Mouse (Mus musculus) yolk sac, embryonic 10.5 days (tissue): ENCODE measurements around the gene Snx18.

Source experiments
- DNase-seq: peaks from one replicate; pipeline ENCODE4 v3.0.0-alpha.2; 2017; ENCODE audit warnings: low spot score

The Snx18 gene

DNA sequence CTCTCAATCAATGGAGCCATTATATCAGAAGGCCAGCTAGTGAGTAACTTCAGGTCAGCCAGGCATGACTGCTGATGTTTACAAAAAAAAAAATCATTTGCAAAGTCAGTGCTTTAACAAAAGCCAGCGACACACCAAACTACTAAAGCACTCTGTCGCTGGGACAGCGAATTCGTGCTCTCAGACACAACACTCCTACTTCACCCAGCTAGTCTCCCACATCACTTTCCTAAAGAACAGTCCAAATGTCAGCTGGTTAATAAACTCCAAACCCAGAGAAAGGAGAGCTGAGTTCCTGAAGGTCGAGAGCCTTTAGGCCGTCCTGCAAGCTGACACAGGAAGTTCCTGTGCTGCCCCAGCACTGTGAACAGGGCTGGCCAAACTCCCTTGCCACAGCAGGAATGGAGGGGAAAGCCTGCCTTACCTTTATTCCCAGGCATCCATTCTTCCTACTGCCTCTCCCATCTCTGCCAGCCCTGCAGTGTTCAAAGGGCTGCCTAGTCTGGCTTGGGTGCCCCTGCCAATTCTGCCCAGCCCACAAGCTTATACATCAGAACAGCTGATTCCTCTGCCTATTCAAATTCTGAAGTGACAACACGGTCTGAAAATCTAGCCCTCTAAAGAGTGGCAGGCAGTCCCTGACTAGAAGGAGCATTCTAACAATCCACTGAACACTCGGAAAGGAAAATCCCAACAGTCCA is 2.2 kb downstream of the Snx18 start:
- no peak for DNase-seq

DNA sequence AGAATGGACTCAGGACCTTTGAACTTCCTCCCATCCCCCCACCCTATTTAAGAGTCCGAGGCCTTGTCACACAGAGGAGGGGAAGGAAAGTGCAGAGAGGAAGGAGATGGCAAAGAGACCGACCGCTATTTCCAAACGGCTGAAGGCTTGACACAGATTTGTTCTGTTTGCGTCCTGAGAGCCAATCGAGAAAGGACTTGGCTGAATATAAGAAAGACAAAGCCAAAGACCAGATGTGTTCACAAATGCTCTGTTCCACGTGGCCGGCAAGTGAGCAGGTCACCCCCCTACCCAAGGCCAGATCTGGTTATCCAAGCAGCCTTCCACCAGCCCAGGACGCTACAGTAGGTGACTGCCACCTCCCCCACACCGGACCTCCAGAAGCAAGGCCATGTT is 2.8 kb downstream of the Snx18 start:
- DNase-seq = peak; percentile 83

DNA sequence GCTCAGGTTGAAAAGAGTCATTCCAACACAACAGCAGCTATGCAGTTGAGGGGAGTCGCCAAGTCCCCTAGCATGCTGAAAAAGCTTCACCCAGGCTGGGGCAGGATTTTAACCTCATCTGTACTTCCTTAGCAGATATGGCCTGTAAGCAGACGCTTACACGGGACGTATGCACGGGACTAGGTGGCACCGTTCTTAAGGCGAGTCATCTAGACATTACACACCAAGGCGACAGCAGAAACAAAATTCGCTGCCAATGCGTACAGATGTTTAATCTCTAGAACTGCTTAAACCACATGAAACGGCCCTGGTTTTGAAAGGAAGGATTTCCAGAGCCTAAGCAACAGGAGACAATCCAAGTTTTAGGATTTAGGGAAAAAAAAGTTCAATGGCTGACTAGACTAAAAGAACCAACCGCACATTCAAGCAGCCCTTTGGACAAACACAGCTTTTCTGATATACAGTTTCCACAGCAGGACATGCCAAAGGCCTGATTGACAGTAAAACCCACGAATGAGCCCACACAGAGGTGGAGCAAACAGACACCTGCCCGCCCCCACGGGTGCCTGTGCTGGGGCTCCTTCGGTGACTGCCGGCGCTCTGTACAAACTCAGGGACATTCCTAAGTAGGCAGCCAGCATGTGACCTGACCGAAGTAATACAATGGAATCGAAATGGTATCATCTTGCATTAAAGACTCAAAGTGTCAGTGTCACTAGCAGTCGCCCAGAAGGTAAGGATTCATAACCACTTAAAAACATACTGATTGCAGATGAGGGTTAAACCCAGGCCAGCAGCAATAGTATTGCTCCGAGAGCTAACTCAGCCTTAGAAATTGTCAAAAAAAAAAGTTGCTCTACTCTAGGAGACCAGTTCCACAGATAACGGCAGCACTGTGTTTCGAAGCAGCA is 3.5 kb downstream of the Snx18 start:
- peak; percentile 86 for DNase-seq

DNA sequence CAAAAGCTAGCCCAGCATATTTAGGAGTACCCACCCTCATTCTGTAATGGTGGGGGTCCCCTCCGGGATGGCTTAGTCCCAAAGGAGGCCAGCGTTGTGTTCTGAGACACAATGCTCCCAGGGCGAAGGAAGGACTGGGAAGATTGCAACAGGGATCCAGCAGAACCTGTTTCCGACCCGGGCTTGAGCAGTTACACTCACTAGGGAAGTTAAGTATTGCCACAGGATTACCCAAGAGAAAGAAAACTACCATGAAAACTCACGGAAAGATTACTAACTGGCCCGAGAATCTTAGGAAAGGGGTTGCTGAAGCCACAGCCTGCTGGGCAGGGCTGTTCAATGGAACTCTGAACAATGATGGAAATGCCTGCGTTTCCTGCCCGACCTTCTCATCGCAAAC is 4.5 kb downstream of the Snx18 start:
- DNase-seq = no peak

DNA sequence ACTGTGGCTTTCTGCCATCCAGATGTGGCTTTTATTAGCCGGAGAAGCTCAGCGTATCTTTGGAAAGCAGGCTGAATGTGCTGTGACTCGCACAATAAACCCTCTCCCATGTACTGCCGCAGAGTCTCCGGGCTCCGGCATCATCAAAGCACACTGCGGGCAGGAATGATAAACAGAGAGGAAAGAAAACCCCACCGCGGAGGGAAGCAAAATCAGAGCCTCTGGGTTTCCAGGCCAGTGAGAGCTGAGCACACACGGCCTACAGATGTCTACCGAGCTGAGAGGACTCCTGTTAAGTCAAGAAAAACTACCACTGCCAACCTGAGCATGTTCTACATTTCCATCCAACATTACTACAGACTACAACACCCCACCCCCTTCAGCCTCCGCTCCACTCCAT is 5.0 kb downstream of the Snx18 start:
- DNase-seq = no peak

DNA sequence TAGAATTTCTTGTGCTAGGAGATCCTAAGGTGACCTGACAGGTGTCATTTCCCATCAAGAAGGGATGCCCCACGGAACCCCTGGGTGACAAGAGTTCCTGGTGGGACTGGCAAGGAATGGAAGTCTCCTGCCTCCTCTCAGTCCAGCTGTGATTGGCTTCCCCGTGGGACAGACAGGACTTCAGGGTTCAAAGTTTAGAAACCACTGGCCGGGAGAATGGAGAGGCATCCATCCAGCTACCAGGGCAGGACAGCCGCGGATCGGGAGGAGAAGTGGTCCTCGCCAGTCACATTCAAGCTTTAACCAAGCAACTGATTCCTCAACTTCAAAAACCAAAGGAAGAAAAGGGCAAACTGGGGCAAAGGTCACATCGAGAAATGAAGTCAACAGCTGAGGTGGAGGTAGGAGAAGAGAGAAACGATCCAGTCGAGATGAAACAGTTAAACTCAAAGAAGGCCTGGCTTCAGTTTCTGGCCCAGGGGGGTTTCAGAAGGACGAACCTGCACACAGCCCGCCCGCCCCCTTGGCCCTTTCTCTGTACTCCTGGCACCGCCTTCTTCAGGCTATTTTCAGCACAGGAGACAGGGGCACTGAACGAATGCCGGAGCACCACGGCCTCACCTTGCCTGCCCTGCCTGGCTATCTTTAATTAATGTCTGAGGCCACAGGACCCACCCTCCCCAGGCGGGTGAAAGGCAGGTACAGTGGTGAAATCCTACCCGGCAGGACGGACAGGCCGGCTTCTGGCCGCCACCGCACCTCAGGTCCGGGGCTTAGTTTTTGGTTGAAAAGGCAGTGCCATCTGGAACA is 6.0 kb downstream of the Snx18 start:
- peak; percentile 66 for DNase-seq

DNA sequence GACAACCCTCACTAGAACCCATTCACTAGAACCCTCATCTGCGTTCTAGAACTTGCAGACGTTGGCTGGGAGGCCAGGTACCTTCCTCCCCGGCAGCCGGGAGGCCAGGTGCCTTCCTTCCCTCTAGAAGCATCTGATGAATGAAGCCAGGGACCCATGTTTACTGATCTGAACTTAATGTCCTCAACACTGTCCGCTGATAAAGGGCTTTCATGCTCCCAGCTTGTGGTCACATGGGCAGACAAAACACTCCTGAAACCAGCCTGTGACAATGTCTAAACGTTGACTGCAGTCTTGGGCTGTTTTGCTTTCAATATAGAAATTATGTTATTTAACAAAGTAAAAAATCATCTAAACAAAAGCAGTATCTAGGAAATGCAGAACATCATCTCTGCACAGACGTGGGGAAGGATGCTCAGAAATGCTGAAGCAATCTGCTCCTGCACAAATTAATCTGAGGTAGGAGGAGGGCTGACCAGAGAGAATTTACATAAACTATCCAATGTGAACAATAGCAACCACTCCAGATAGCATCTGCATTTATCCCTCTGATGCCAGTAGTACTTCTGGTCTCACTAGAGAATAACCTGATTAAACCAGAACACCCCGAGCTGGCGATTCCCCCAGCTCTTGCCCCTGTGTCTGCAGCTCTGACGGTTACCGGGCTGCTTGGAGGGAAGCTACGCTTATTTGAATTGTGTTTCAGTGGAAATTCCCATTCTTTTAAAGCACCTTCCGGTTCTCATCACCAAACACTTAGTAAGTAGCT is 7.4 kb downstream of the Snx18 start:
- DNase-seq = no peak

DNA sequence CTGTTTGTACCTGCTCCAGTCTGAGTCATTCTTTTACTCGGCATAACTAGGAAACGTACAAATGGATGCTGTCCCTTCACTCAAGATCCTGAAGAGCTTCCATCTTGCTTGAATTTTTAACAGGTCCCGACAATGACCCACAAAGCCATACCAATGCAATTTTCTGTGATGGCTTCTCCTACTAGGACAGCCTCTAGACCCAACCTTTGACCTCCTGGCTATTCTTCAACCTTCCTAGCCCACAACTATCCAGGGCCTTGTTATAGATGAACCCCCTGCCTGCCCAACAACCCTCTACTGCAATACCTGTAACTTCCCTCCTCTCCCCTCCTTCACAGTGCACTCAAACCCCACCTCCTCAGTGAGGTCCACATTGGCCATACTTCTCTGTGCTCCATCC is 8.9 kb downstream of the Snx18 start:
- peak; percentile 40 for DNase-seq

DNA sequence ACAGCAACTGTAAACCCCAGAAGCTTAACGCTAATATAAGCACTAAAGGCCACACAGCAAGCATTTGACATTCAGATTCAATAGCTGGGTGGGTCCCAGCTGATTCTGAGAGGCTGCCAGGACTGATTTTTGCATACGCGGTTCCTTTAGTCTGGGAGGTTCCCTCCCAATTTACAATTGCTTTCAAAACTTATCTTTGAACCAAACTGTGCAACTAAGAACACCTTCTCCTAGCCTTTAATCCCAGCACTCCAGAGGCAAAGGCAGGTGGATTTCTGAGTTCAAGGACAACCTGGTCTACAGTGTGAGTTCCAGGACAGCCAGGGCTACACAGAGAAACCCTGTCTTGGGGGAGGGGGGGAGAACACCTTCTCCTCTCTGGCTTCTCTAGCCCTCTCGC is 10.5 kb downstream of the Snx18 start:
- no peak for DNase-seq

DNA sequence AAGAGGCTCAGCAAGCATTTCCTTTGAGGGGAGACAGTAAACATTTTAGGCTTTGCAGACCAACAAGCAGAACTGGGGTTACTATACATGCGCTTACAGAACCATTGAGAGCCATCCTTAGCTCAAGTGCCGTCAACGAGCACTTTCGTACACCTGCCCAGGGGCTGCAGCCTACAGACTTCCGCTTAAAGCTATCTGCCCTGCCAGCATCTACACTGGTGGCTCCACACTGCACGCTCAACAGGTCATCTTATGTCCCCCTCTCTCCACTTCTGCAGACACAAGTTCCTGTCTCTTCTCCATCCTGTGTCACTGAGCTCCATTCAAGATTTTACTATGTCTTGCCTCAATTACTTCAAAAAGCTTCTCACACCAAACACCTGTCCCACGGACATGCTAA is 11.0 kb downstream of the Snx18 start:
- DNase-seq = no peak

DNA sequence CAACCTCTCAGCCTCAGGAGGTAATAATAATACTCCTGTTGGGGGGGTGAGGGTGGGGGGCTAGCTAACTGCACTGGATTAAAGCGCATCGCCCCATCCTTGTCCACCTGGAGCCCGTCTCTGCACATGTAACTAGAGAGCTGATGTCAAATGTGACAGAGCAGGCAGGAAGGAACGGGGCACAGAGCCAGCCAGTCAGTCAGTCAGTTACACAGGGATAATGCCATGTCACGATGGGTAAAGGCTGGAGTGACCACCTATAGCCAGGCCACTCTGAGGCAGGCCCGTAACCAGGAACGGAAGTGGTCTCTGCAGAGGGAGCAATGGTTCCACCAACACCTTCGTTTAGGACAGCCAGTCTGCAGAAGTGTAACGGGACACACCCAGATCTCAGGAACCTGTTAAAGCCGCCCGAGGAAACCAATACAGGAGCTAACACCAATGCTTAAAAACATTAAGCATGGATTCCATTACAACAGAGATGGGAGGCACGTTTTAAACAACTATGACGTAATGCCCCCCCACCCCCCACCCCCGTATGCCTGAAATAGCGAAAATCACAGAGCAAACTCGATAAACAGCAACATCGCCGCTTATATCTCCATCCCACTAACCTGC is 11.5 kb downstream of the Snx18 start:
- peak; percentile 3 for DNase-seq

DNA sequence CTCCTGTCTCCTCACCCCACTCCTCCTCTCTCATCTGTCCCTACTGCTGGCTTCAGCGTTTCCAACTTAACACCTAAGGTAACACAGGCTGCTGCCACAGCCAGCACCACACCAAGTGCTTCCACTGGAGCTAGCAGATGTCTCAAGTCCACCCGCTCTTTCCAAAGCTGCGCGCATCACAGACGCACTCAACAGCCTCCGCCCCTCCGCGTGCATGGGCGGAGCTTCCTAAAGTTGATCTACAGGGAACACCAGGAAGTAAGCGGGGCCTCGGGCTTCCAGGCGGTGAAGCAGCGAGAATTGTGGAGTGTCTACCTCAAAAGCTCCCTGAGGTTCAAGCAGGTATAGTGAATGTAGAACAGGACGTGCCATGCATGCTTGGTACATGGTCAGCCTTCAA is 12.2 kb downstream of the Snx18 start:
- DNase-seq = peak; percentile 17

DNA sequence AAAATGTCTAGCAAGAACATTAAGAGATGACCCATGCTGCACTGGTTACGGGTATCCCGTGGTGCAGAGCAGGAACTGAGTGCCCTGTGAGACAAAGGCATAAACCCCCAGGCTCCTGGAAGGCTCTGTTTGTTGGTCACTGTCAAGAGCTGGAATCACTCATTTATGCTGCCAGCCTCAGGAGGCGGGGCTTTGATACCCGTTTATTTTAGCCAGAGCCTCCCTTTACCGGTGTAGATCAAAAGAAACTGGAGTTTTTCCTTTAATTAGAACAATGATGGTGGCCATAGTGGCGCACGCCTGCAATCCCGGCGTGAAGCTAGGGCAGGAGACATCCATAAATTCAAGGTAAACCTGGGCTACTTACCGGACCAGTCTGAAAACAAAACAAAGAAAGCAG is 12.7 kb downstream of the Snx18 start:
- DNase-seq = no peak

DNA sequence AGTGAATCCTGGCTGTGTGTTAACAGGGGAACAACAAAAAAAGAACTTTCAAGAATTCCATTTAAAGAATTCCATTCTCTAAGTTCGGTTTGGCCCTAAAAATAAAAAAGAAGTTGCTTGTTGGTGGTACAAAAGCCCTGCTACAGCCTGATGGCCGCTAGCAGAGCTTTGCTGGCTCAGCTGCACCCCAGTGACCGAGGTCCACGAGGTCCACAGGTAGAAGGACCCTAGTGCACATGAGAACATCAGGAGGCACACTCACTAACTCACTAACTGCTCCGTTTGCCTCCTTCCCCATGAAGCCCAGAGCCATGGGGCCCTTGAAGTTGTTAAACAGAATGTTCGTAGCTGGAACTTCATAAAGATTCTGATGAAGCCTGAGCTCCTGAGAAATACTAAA is 14.0 kb downstream of the Snx18 start:
- DNase-seq = no peak

DNA sequence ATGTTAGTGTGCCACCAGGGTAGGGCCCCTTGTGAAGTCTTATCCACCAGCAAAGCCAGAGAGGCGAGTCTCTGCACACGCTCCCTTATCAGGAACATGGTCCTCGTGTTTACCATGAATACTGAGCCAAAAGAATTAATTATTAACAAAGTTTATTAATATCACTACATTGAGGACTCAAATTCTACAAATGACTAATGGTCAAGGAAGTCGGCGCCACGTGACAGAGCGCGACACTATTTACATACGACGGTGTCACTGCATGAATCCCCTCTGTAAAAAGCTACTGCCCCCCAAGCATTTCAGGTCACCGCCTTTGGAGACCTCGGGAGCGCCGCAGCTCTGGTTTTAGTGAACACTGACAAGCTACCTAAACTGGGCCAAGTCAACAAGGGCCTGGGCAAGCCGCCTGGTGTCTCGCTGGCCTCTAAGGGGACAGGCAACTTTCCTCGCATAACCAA is 15.5 kb downstream of the Snx18 start:
- DNase-seq = no peak

DNA sequence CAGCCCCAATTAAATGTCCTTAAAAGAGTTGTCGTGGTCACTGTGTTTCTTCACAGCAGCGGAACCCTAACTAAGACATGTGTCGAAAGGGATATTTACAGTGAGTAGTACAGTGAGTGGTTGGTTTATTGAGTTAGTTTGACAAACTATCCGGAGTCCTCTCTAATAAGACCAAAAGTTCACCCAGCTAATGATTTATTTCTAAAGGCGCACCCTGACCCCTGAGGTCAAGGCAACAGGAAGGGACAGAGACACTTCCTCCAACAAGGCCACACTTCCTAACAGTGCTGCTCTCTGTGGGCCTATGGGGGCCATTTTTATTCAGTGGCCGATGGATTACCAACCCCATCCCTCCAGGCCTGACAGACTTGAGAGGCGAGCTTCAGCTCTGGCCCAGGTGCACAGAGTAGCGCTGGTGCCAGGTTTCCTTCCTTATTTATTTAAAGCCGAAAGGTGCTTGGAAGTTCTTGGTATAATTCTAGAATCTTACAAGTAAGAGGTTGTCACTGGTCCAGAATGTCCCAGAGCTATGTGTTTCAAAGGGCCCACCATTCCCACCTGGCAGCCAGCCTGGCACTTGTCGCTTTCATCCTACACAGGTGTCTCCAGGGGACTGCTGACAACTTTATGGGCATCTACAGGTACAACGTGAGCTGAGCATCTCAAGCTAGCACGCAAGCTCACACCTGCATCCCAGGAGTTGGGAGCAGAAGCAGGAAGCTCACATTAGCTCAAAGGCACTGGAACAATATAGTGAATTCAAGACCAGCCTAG is 16.3 kb downstream of the Snx18 start:
- peak; percentile 73 for DNase-seq

DNA sequence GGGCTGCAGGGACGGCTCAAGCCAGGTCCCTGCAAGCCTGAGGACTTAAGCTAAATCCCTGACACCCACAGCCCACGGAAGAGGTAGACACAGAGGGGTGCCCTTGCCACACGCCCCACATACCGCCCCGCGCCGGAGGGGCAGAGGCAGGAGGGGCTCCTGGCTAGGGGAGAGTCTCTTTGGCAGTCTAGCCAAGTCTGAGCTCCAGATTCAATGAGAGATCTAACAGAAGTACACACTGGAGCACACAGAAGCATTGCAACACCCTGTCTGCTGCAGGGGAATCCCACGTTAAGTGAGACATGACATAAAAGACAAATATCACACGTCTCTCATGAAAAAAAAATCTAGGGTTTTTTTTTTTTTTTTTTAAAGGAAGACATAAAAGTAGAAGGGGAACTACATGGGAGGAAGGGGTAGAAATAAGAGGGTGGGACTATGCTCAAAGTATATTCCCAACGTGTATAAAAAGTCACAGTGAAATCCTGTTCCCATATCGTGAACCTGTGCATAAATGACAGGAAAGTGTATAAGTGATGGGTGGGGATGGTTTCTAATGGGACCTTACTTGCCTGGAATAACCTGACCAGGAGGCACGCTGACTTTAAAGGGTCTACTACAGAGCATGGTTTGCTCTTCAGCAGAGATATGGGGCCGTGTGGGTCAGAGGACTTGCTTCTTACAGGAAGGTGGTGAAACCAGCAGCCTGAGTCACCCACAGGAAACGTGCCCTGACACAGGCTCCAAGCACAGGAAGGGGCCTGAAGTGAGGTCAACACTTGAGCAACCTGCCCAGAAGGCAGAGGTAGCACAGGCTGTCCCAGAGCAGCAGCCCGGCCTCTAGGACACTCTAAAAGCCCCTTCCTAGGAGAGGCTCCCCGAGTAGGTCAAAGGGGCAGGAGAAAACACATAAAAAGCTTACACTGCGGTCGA is 17.6 kb downstream of the Snx18 start:
- DNase-seq = no peak

DNA sequence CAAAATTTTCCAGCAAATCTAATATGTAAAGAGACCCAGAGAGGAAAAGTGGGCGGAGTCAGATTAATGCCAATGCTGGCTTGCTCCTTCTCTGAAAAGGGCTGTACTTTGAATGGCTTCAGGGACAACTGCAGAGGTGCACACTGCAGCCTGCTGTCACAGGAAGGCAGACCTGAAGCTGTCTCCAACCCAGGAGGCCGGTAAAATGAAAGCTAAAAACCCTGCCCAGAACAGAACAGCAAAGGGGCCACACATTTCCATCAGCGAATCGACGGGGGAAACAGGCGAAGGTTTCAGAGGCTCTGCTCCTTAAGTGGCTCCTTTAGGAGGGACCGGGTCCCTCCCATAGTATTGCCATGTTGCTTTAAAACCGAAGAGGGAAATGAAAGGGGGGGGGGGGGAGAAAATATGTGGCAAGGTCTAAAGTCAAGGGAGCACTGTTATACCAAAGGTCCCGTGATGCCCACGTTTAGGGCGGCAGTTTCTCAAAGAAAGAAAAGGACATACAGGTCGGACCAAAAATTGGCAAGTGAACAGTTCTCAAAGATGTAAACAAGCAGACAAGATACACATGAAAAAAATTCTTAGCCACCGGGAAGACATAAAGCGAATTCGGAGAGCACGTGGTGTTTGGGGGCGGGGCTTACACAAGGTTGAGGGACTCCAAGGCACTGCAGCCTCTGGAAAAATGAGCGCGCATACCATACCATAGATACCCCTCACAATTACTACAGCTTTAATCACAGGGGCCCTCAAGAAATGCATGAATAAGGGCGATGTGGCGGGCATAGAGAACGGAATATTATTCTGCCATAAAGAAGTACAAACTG is 18.4 kb downstream of the Snx18 start:
- no peak for DNase-seq

DNA sequence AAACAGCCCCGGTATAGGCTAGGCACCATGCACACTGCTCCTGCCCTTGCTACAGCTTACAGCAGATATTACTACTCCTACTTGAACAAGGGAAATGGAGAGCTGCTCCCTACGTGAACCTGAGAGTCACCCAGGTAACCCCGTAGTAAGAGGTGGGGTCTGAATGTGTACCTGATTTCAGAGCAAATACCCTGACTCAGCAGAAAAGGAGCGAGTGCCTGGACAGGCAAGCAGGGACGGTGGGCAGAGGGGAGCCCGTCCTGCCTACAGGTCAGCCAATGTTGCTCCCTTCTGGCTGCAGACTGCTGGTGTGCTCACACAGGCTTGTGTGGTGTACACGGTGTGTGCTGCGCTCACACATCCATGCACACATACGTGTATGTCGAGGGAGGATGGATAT is 20.7 kb downstream of the Snx18 start:
- no peak for DNase-seq
